Mouse (Mus musculus) frontal cortex, adult 2 months (tissue): ENCODE measurements at regions not wholly inside any gene's neighbourhood (a gene's known extent, or its start where the extent isn't known, plus 50 kb on each side); places are given as distances from the start of the nearest gene placed in this dataset.
A peak's percentile ranks its signal among the peaks of the same experiment; 100 is the strongest.

Source experiments
- DNase-seq, 2 experiments: peaks; one replicate each; pipeline ENCODE4 v3.0.0; 2022; ENCODE audit warnings: low spot score in 1 of 2; ENCODE audit errors: extremely low spot score in 1 of 2

GRCm38 (mm10) chr6:76697146-76697891, 199.7 kb upstream of the Gm9008 start:
- peak; percentile 55 to 70 for DNase-seq

GRCm38 (mm10) chr6:76688831-76689230, 191.2 kb upstream of the Gm9008 start:
- peak in 1 of 2 experiments; percentile 3 for DNase-seq

GRCm38 (mm10) chr6:76639583-76639982, 142.0 kb upstream of the Gm9008 start:
- DNase-seq: no peak

GRCm38 (mm10) chr6:76628379-76628778, 130.8 kb upstream of the Gm9008 start:
- DNase-seq: no peak

- no peak for DNase-seq
Measured at GRCm38 (mm10) chr6:76621499-76621898, 123.9 kb upstream of the Gm9008 start.

- no peak for DNase-seq
Measured at GRCm38 (mm10) chr6:76620754-76621204, 123.2 kb upstream of the Gm9008 start.
